Mouse (Mus musculus): Measurements from ENCODE around the gene Dlk1. TPM values are rescaled to one million over a fixed set of nuclear protein-coding genes. Genes with fewer than 3 reads are reported as not detected.

The Dlk1 gene
- polyA plus RNA-seq, 1 experiment from 2014 or later: 120 TPM

- H3K27ac ChIP-seq: no peak overlapping the region
- no peak overlapping the region for H3K4me3 ChIP-seq (replicated peaks)
- no peaks in the 10 kb centered on the region for H3K9me3 ChIP-seq
- H3K9ac ChIP-seq (replicated peaks): no peak overlapping the region
- no peaks in the 10 kb centered on the region for H3K36me3 ChIP-seq
- H3K4me1 ChIP-seq (replicated peaks): peaks cover 73% of the 10 kb centered on the region
- no peak overlapping the region for H3K4me2 ChIP-seq
- H3K27me3 ChIP-seq: peaks cover 12% of the 10 kb centered on the region; the same call in 1 of the 2 replicates
- 68% methylated on average over 6 of the region's 6 CpGs for WGBS
- ATAC-seq (ENCODE audit: insufficient number of reproducible peaks, insufficient read depth, low FRiP score, low TSS enrichment, low read depth): no peak
Measured at GRCm38 (mm10) chr12:109439974-109440373, 12.6 kb upstream of the Dlk1 start.

- ATAC-seq (ENCODE audit: insufficient number of reproducible peaks, insufficient read depth, low FRiP score, low TSS enrichment, low read depth): no peak
- peaks cover 12% of the 10 kb centered on the region; the same call in 1 of the 2 replicates for H3K27me3 ChIP-seq
- no peaks in the 10 kb centered on the region for H3K9me3 ChIP-seq
- no peak overlapping the region for H3K4me3 ChIP-seq (replicated peaks)
- H3K36me3 ChIP-seq: no peaks in the 10 kb centered on the region
- 50% methylated on average over 6 of the region's 6 CpGs for WGBS
- no peak overlapping the region for H3K9ac ChIP-seq (replicated peaks)
- peaks cover 79% of the 10 kb centered on the region for H3K4me1 ChIP-seq (replicated peaks)
- H3K27ac ChIP-seq: no peak overlapping the region
- H3K4me2 ChIP-seq: no peak overlapping the region
Measured at GRCm38 (mm10) chr12:109441366-109441765, 11.3 kb upstream of the Dlk1 start.

- no peak for ATAC-seq (ENCODE audit: insufficient number of reproducible peaks, insufficient read depth, low FRiP score, low TSS enrichment, low read depth)
- no peak overlapping the region for H3K4me3 ChIP-seq (replicated peaks)
- 39% methylated on average over 13 of the region's 13 CpGs for WGBS
- H3K27me3 ChIP-seq: peaks cover 12% of the 10 kb centered on the region; the same call in 1 of the 2 replicates
- no peak overlapping the region for H3K9ac ChIP-seq (replicated peaks)
- H3K27ac ChIP-seq: no peak overlapping the region
- no peak overlapping the region for H3K4me2 ChIP-seq
- no peaks in the 10 kb centered on the region for H3K36me3 ChIP-seq
- H3K9me3 ChIP-seq: no peaks in the 10 kb centered on the region
- peaks cover 75% of the 10 kb centered on the region for H3K4me1 ChIP-seq (replicated peaks)
Measured at GRCm38 (mm10) chr12:109442115-109442514, 10.5 kb upstream of the Dlk1 start.

- H3K27ac ChIP-seq: peak overlapping the region; percentile 20; the same call in 1 of the 2 replicates
- 38% methylated on average over 3 of the region's 3 CpGs for WGBS
- no peak overlapping the region for H3K4me2 ChIP-seq
- H3K9me3 ChIP-seq: no peaks in the 10 kb centered on the region
- no peak overlapping the region for H3K9ac ChIP-seq (replicated peaks)
- no peak overlapping the region for H3K4me3 ChIP-seq (replicated peaks)
- peaks cover 15% of the 10 kb centered on the region for H3K27me3 ChIP-seq
- H3K36me3 ChIP-seq: no peaks in the 10 kb centered on the region
- peaks cover 68% of the 10 kb centered on the region for H3K4me1 ChIP-seq (replicated peaks)
- ATAC-seq (ENCODE audit: insufficient number of reproducible peaks, insufficient read depth, low FRiP score, low TSS enrichment, low read depth): no peak
Measured at GRCm38 (mm10) chr12:109443276-109443675, 9.3 kb upstream of the Dlk1 start.

- peaks cover 6% of the 10 kb centered on the region for H3K27me3 ChIP-seq
- H3K9ac ChIP-seq (replicated peaks): no peak overlapping the region
- 80% methylated on average over 5 of the region's 5 CpGs for WGBS
- peak overlapping the region; percentile 36; the same call in 1 of the 2 replicates for H3K27ac ChIP-seq
- H3K9me3 ChIP-seq: no peaks in the 10 kb centered on the region
- H3K36me3 ChIP-seq: no peaks in the 10 kb centered on the region
- H3K4me1 ChIP-seq (replicated peaks): peaks cover 68% of the 10 kb centered on the region
- no peak overlapping the region for H3K4me3 ChIP-seq (replicated peaks)
- no peak overlapping the region for H3K4me2 ChIP-seq
- no peak for ATAC-seq (ENCODE audit: insufficient number of reproducible peaks, insufficient read depth, low FRiP score, low TSS enrichment, low read depth)
Measured at GRCm38 (mm10) chr12:109444999-109445398, 7.6 kb upstream of the Dlk1 start.

GRCm38 (mm10) chr12:109445499-109446235 is 7.0 kb upstream of the Dlk1 start:
- WGBS: 5% methylated on average over 19 of the region's 19 CpGs
- ATAC-seq (ENCODE audit: insufficient number of reproducible peaks, insufficient read depth, low FRiP score, low TSS enrichment, low read depth): 0 out of 2 replicates have a peak, but pooled peaks have one; percentile 33

GRCm38 (mm10) chr12:109446236-109446941 is 6.2 kb upstream of the Dlk1 start:
- H3K9ac ChIP-seq (replicated peaks): no peak overlapping the region

More at GRCm38 (mm10) chr12:109445499-109446235, 7.0 kb upstream of the Dlk1 start:
- peaks cover 10% of the 10 kb centered on the region for H3K27me3 ChIP-seq
- no peak overlapping the region for H3K4me3 ChIP-seq (replicated peaks)
- peaks cover 68% of the 10 kb centered on the region for H3K4me1 ChIP-seq (replicated peaks)
- no peaks in the 10 kb centered on the region for H3K9me3 ChIP-seq
- H3K36me3 ChIP-seq: no peaks in the 10 kb centered on the region
- H3K27ac ChIP-seq: peak overlapping the region; percentile 36
- H3K9ac ChIP-seq (replicated peaks): no peak overlapping the region
- peak overlapping the region; percentile 38 for H3K4me2 ChIP-seq

GRCm38 (mm10) chr12:109449421-109450411 is 2.9 kb upstream of the Dlk1 start:
- H3K9me3 ChIP-seq: no peaks in the 10 kb centered on the region
- peak overlapping the region; percentile 76 for H3K4me2 ChIP-seq
- H3K9ac ChIP-seq (replicated peaks): peak overlapping the region; percentile 50
- no peaks in the 10 kb centered on the region for H3K36me3 ChIP-seq
- peak overlapping the region; percentile 86 for H3K27ac ChIP-seq
- no peak for ATAC-seq (ENCODE audit: insufficient number of reproducible peaks, insufficient read depth, low FRiP score, low TSS enrichment, low read depth)
- under 1% methylated on average over 29 of the region's 30 CpGs for WGBS
- peaks cover 70% of the 10 kb centered on the region for H3K4me1 ChIP-seq (replicated peaks)
- H3K27me3 ChIP-seq: peaks cover 44% of the 10 kb centered on the region
- peak overlapping the region; percentile 36 for H3K4me3 ChIP-seq (replicated peaks)

More at GRCm38 (mm10) chr12:109446236-109446941, 6.2 kb upstream of the Dlk1 start:
- Histone ChIP-seq H3K27ac (peak overlapping the region; percentile 36), H3K9me3 (no peaks in the 10 kb centered on the region), H3K4me2 (peak overlapping the region; percentile 38), H3K27me3 (peaks cover 16% of the 10 kb centered on the region), H3K4me1 (replicated peaks) (peaks cover 68% of the 10 kb centered on the region), H3K4me3 (replicated peaks) (0 out of 2 replicates have a peak overlapping the region, but pooled peaks have one; percentile 4), H3K36me3 (no peaks in the 10 kb centered on the region)
- no peak for ATAC-seq (ENCODE audit: insufficient number of reproducible peaks, insufficient read depth, low FRiP score, low TSS enrichment, low read depth)
- 14% methylated on average over 18 of the region's 18 CpGs for WGBS

- H3K9ac ChIP-seq (replicated peaks): peak overlapping the region; percentile 69
- WGBS: under 1% methylated on average over 93 of the region's 96 CpGs
- ATAC-seq (ENCODE audit: insufficient number of reproducible peaks, insufficient read depth, low FRiP score, low TSS enrichment, low read depth): no peak
- H3K36me3 ChIP-seq: no peaks in the 10 kb centered on the region
- H3K4me1 ChIP-seq (replicated peaks): peaks cover 80% of the 10 kb centered on the region
- H3K27ac ChIP-seq: peak overlapping the region; percentile 45
- peak overlapping the region; percentile 52 for H3K4me3 ChIP-seq (replicated peaks)
- peak overlapping the region; percentile 91 for H3K4me2 ChIP-seq
- H3K27me3 ChIP-seq: peaks cover 71% of the 10 kb centered on the region
- no peaks in the 10 kb centered on the region for H3K9me3 ChIP-seq
Measured at GRCm38 (mm10) chr12:109453065-109453997, 708 bp downstream of the Dlk1 start.

- peaks cover 76% of the 10 kb centered on the region for H3K27me3 ChIP-seq
- H3K4me1 ChIP-seq (replicated peaks): peaks cover 80% of the 10 kb centered on the region
- WGBS: 8% methylated on average over 13 of the region's 13 CpGs
- 0 out of 2 replicates have a peak overlapping the region, but pooled peaks have one; percentile 45 for H3K27ac ChIP-seq
- H3K4me2 ChIP-seq: peak overlapping the region; percentile 91
- peak overlapping the region; percentile 69 for H3K9ac ChIP-seq (replicated peaks)
- peak overlapping the region; percentile 52 for H3K4me3 ChIP-seq (replicated peaks)
- no peak for ATAC-seq (ENCODE audit: insufficient number of reproducible peaks, insufficient read depth, low FRiP score, low TSS enrichment, low read depth)
- no peaks in the 10 kb centered on the region for H3K9me3 ChIP-seq
- no peaks in the 10 kb centered on the region for H3K36me3 ChIP-seq
Measured at GRCm38 (mm10) chr12:109454137-109454536, 1.5 kb downstream of the Dlk1 start.

Measured in limb, embryonic 12.5 days (tissue).